Mouse (Mus musculus): ENCODE data around the gene Kcnk2. TPM values are rescaled to one million over a fixed set of nuclear protein-coding genes. Genes with fewer than 3 reads are reported as not detected.

Gene Kcnk2
- polyA plus RNA-seq, 1 experiment from 2014 or later = 6.2 TPM

DNA sequence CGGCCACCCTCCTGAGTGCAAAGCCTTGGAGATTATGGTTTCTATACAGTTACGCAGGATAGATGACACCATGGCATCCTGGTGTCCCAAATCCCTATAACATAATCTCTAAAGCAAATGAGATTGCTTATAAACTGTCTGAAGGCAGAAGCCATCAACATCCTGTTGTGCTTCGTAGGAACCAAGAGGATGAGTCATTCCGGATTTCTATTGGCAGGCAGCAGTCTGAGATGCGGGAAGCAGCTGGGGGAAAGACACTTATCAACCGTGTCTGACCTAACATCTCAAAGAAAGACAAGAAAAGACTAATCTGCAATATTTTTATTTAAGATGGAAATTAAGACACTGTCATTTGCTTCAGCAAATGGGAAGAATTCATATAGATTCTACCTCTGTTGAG, 169.2 kb downstream of the Kcnk2 start:
- DNase-seq (ENCODE audit: low spot score) (no peak), ATAC-seq (replicated peaks; ENCODE audit: insufficient number of reproducible peaks, low FRiP score, low TSS enrichment, low read depth) (no peak)
- H3K9ac ChIP-seq (replicated peaks; ENCODE audit: low read length) = no peak overlapping the region
- no peaks in the 10 kb centered on the region for H3K4me1 ChIP-seq (ENCODE audit: control insufficient read depth, insufficient read depth, low read length)
- H3K9me3 ChIP-seq (replicated peaks; ENCODE audit: control insufficient read depth, low read length) = no peaks in the 10 kb centered on the region
- H3K27ac ChIP-seq (replicated peaks; ENCODE audit: low read depth, low read length) = no peak overlapping the region
- WGBS = 84% methylated on average over 6 of the region's 6 CpGs
- no peak overlapping the region for H3K4me3 ChIP-seq (ENCODE audit: low read depth, low read length)
- H3K27me3 ChIP-seq (ENCODE audit: control insufficient read depth, insufficient read depth, low read length) = no peaks in the 10 kb centered on the region
- no peaks in the 10 kb centered on the region for H3K36me3 ChIP-seq (replicated peaks; ENCODE audit: control insufficient read depth, insufficient read depth, low read depth, low read length)
- H3K4me2 ChIP-seq (ENCODE audit: low read depth, low read length) = no peak overlapping the region

- no peaks in the 10 kb centered on the region for H3K27me3 ChIP-seq (ENCODE audit: control insufficient read depth, insufficient read depth, low read length)
- no peak overlapping the region for H3K4me3 ChIP-seq (ENCODE audit: low read depth, low read length)
- WGBS = 77% methylated on average over 19 of the region's 19 CpGs
- ATAC-seq (replicated peaks; ENCODE audit: insufficient number of reproducible peaks, low FRiP score, low TSS enrichment, low read depth) (no peak), DNase-seq (ENCODE audit: low spot score) (no peak)
- no peaks in the 10 kb centered on the region for H3K4me1 ChIP-seq (ENCODE audit: control insufficient read depth, insufficient read depth, low read length)
- no peak overlapping the region for H3K4me2 ChIP-seq (ENCODE audit: low read depth, low read length)
- no peaks in the 10 kb centered on the region for H3K36me3 ChIP-seq (replicated peaks; ENCODE audit: control insufficient read depth, insufficient read depth, low read depth, low read length)
- no peaks in the 10 kb centered on the region for H3K9me3 ChIP-seq (replicated peaks; ENCODE audit: control insufficient read depth, low read length)
- H3K27ac ChIP-seq (replicated peaks; ENCODE audit: low read depth, low read length) = no peak overlapping the region
- H3K9ac ChIP-seq (replicated peaks; ENCODE audit: low read length) = no peak overlapping the region
Observed at GRCm38 (mm10) chr1:189228222-189229084, 173.6 kb downstream of the Kcnk2 start.

GRCm38 (mm10) chr1:189227479-189227878, 174.6 kb downstream of the Kcnk2 start:
- Histone ChIP-seq H3K4me1 (ENCODE audit: control insufficient read depth, insufficient read depth, low read length) (no peaks in the 10 kb centered on the region), H3K27ac (replicated peaks; ENCODE audit: low read depth, low read length) (no peak overlapping the region), H3K27me3 (ENCODE audit: control insufficient read depth, insufficient read depth, low read length) (no peaks in the 10 kb centered on the region), H3K36me3 (replicated peaks; ENCODE audit: control insufficient read depth, insufficient read depth, low read depth, low read length) (no peaks in the 10 kb centered on the region), H3K4me2 (ENCODE audit: low read depth, low read length) (no peak overlapping the region), H3K9me3 (replicated peaks; ENCODE audit: control insufficient read depth, low read length) (no peaks in the 10 kb centered on the region), H3K4me3 (ENCODE audit: low read depth, low read length) (no peak overlapping the region), H3K9ac (replicated peaks; ENCODE audit: low read length) (no peak overlapping the region)
- ATAC-seq (replicated peaks; ENCODE audit: insufficient number of reproducible peaks, low FRiP score, low TSS enrichment, low read depth) (no peak), DNase-seq (ENCODE audit: low spot score) (no peak)
- 77% methylated on average over 4 of the region's 4 CpGs for WGBS

- no peak overlapping the region for H3K4me2 ChIP-seq (ENCODE audit: low read depth, low read length)
- H3K27ac ChIP-seq (replicated peaks; ENCODE audit: low read depth, low read length) = no peak overlapping the region
- H3K4me3 ChIP-seq (ENCODE audit: low read depth, low read length) = no peak overlapping the region
- DNase-seq (ENCODE audit: low spot score) (no peak), ATAC-seq (replicated peaks; ENCODE audit: insufficient number of reproducible peaks, low FRiP score, low TSS enrichment, low read depth) (no peak)
- WGBS = 90% methylated on average over 10 of the region's 10 CpGs
- H3K4me1 ChIP-seq (ENCODE audit: control insufficient read depth, insufficient read depth, low read length) = no peaks in the 10 kb centered on the region
- no peak overlapping the region for H3K9ac ChIP-seq (replicated peaks; ENCODE audit: low read length)
- H3K36me3 ChIP-seq (replicated peaks; ENCODE audit: control insufficient read depth, insufficient read depth, low read depth, low read length) = no peaks in the 10 kb centered on the region
- H3K9me3 ChIP-seq (replicated peaks; ENCODE audit: control insufficient read depth, low read length) = no peaks in the 10 kb centered on the region
- H3K27me3 ChIP-seq (ENCODE audit: control insufficient read depth, insufficient read depth, low read length) = no peaks in the 10 kb centered on the region
Observed at GRCm38 (mm10) chr1:189219051-189219450, 183.0 kb downstream of the Kcnk2 start.

DNA sequence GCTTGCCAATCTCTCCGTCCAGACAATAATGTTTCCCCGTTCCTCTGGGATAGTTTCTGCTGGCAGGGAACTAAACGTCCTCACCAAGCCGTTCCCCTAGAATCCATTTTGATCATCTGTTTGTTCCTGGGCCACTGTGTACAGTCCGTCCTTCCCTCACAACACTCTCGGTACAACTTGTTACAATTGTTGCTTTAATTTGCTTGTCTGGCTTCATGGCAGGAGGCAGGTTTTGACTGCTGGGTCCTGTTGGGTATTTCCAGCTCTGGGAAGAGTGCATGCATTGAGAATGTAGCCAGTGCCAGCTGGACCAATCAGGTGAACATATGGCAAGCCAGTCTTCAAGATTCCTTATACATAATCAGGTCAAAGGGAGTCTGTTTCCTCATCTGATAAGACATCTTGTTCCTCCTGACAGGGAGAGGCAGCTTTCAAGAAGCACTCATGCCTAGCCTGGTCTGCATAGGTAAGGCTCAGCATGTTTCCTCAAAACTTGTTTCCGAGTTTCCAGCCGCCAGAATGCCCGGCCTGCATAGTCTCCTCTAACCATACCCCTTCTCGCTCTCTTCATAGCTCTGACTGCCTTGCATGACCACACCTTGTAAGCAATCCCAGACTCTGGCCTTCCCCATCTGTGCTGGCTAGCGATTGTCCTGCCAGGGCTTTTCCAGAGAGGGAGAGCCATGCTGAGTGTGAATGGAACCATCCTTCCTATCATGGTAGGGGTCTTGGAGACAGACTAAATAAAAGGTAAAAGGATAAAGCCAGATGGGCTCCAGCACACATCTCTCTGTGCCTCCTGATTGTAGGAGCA, 184.1 kb downstream of the Kcnk2 start:
- H3K9me3 ChIP-seq (replicated peaks; ENCODE audit: control insufficient read depth, low read length) = no peaks in the 10 kb centered on the region
- no peaks in the 10 kb centered on the region for H3K36me3 ChIP-seq (replicated peaks; ENCODE audit: control insufficient read depth, insufficient read depth, low read depth, low read length)
- no peaks in the 10 kb centered on the region for H3K4me1 ChIP-seq (ENCODE audit: control insufficient read depth, insufficient read depth, low read length)
- no peak for DNase-seq (ENCODE audit: low spot score)
- no peaks in the 10 kb centered on the region for H3K27me3 ChIP-seq (ENCODE audit: control insufficient read depth, insufficient read depth, low read length)
- no peak overlapping the region for H3K4me2 ChIP-seq (ENCODE audit: low read depth, low read length)
- no peak overlapping the region for H3K27ac ChIP-seq (replicated peaks; ENCODE audit: low read depth, low read length)
- ATAC-seq (replicated peaks; ENCODE audit: insufficient number of reproducible peaks, low FRiP score, low TSS enrichment, low read depth) = no peak
- no peak overlapping the region for H3K4me3 ChIP-seq (ENCODE audit: low read depth, low read length)
- no peak overlapping the region for H3K9ac ChIP-seq (replicated peaks; ENCODE audit: low read length)
- 86% methylated on average over 11 of the region's 11 CpGs for WGBS

DNA sequence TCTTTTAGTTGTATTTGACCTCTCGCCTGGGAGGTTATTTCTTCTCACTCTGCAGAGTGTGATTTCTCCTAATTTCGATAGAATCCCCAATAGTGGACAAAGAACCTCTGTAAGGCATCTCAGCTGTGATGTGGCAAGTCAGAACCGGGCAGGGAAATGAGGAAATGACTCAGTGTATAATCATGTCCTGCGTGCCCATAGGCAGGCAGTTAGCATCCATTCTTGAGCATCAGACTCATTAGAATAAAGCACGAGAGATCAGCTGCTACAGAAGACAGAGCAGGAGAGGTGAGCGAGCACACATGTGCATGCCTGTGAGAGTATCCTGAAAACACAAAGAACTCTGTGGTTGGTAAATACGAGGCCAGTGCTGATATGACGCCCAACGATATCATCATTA, 186.9 kb downstream of the Kcnk2 start:
- WGBS = 61% methylated on average over 9 of the region's 9 CpGs

DNA sequence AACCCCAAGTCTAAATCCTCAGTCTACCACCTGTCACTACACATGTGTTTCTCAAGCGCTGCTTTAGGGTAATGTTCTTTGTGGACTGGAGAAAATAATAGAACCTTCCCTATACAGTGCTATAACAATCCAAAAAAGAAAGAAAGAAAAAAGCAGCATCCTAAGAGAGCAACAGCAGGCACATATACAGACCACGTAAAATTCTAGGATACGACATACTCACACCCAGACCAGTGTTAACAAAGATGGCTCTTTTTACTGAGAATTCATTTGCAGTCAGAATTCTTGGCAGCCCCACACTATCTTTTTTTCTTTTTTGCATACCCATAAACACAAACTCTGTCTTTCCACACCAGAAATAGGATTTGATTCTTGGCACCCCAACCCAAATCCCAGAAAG, 187.6 kb downstream of the Kcnk2 start:
- no peak for ATAC-seq (replicated peaks; ENCODE audit: insufficient number of reproducible peaks, low FRiP score, low TSS enrichment, low read depth)
- H3K27me3 ChIP-seq (ENCODE audit: control insufficient read depth, insufficient read depth, low read length) = no peaks in the 10 kb centered on the region
- no peaks in the 10 kb centered on the region for H3K4me1 ChIP-seq (ENCODE audit: control insufficient read depth, insufficient read depth, low read length)
- no peaks in the 10 kb centered on the region for H3K36me3 ChIP-seq (replicated peaks; ENCODE audit: control insufficient read depth, insufficient read depth, low read depth, low read length)
- no peak overlapping the region for H3K9ac ChIP-seq (replicated peaks; ENCODE audit: low read length)
- no peak overlapping the region for H3K27ac ChIP-seq (replicated peaks; ENCODE audit: low read depth, low read length)
- H3K4me3 ChIP-seq (ENCODE audit: low read depth, low read length) = no peak overlapping the region
- WGBS = 90% methylated on average over 3 of the region's 3 CpGs
- no peak overlapping the region for H3K4me2 ChIP-seq (ENCODE audit: low read depth, low read length)
- DNase-seq (ENCODE audit: low spot score) = no peak
- H3K9me3 ChIP-seq (replicated peaks; ENCODE audit: control insufficient read depth, low read length) = no peaks in the 10 kb centered on the region

More for the DNA sequence above, 186.9 kb downstream of the Kcnk2 start:
- ATAC-seq (replicated peaks; ENCODE audit: insufficient number of reproducible peaks, low FRiP score, low TSS enrichment, low read depth) (no peak), DNase-seq (ENCODE audit: low spot score) (no peak)
- H3K27me3 ChIP-seq (ENCODE audit: control insufficient read depth, insufficient read depth, low read length) = no peaks in the 10 kb centered on the region
- no peak overlapping the region for H3K9ac ChIP-seq (replicated peaks; ENCODE audit: low read length)
- H3K4me2 ChIP-seq (ENCODE audit: low read depth, low read length) = no peak overlapping the region
- H3K4me3 ChIP-seq (ENCODE audit: low read depth, low read length) = no peak overlapping the region
- no peaks in the 10 kb centered on the region for H3K9me3 ChIP-seq (replicated peaks; ENCODE audit: control insufficient read depth, low read length)
- no peak overlapping the region for H3K27ac ChIP-seq (replicated peaks; ENCODE audit: low read depth, low read length)
- no peaks in the 10 kb centered on the region for H3K36me3 ChIP-seq (replicated peaks; ENCODE audit: control insufficient read depth, insufficient read depth, low read depth, low read length)
- no peaks in the 10 kb centered on the region for H3K4me1 ChIP-seq (ENCODE audit: control insufficient read depth, insufficient read depth, low read length)

GRCm38 (mm10) chr1:189209715-189210108, 192.4 kb downstream of the Kcnk2 start:
- DNase-seq (ENCODE audit: low spot score) (no peak), ATAC-seq (replicated peaks; ENCODE audit: insufficient number of reproducible peaks, low FRiP score, low TSS enrichment, low read depth) (0 out of 2 replicates have a peak, but pooled peaks have one; percentile 29)
- 91% methylated on average over 17 of the region's 17 CpGs for WGBS
- Histone ChIP-seq H3K9ac (replicated peaks; ENCODE audit: low read length) (no peak overlapping the region), H3K4me3 (ENCODE audit: low read depth, low read length) (no peak overlapping the region), H3K36me3 (replicated peaks; ENCODE audit: control insufficient read depth, insufficient read depth, low read depth, low read length) (no peaks in the 10 kb centered on the region), H3K9me3 (replicated peaks; ENCODE audit: control insufficient read depth, low read length) (no peaks in the 10 kb centered on the region), H3K27me3 (ENCODE audit: control insufficient read depth, insufficient read depth, low read length) (no peaks in the 10 kb centered on the region), H3K4me2 (ENCODE audit: low read depth, low read length) (no peak overlapping the region), H3K27ac (replicated peaks; ENCODE audit: low read depth, low read length) (no peak overlapping the region), H3K4me1 (ENCODE audit: control insufficient read depth, insufficient read depth, low read length) (no peaks in the 10 kb centered on the region)

Data from embryonic facial prominence, embryonic 11.5 days (tissue).